Mouse (Mus musculus) CH12.LX (cell line): ENCODE measurements around the gene Rtp1.

Experiments
- CTCF ChIP-seq, 2 experiments: IDR thresholded peaks in 1 of 2; conservative IDR thresholded peaks in 1 of 2; 2 replicates each; pipeline ENCODE4 v1.5.1; 2011 to 2012; ENCODE audit warnings: low read depth in 2 of 2, low read length in 2 of 2, improper control_type of control experiment in 1 of 2, inconsistent platforms in 1 of 2, mild to moderate bottlenecking in 1 of 2, moderate library complexity in 1 of 2
- E2F4 ChIP-seq: IDR thresholded peaks from 2 replicates; pipeline ENCODE4 v1.6.1; 2011; ENCODE audit warnings: low read depth, low read length, improper control_type of control experiment; ENCODE audit not compliant: insufficient replicate concordance
- HCFC1 ChIP-seq: IDR thresholded peaks from 2 replicates; pipeline ENCODE4 v1.6.1; 2012; ENCODE audit warnings: low read depth, mild to moderate bottlenecking, inconsistent platforms, low read length, improper control_type of control experiment
- KAT2A ChIP-seq: IDR thresholded peaks from 2 replicates; pipeline ENCODE4 v1.6.1; 2012; ENCODE audit warnings: low read length, improper control_type of control experiment, inconsistent platforms; ENCODE audit not compliant: insufficient replicate concordance
- MEF2A ChIP-seq: IDR thresholded peaks from 2 replicates; pipeline ENCODE4 v1.6.1; 2014; ENCODE audit warnings: low read depth, mild to moderate bottlenecking, inconsistent platforms, low read length, improper control_type of control experiment, borderline replicate concordance
- USF2 ChIP-seq: conservative IDR thresholded peaks from 2 replicates; pipeline ENCODE4 v1.6.1; 2011; ENCODE audit warnings: low read depth, low read length, improper control_type of control experiment
- ZNF384 ChIP-seq: IDR thresholded peaks from 2 replicates; pipeline ENCODE4 v1.6.1; 2012; ENCODE audit warnings: low read depth, low read length, improper control_type of control experiment, inconsistent platforms

DNA sequence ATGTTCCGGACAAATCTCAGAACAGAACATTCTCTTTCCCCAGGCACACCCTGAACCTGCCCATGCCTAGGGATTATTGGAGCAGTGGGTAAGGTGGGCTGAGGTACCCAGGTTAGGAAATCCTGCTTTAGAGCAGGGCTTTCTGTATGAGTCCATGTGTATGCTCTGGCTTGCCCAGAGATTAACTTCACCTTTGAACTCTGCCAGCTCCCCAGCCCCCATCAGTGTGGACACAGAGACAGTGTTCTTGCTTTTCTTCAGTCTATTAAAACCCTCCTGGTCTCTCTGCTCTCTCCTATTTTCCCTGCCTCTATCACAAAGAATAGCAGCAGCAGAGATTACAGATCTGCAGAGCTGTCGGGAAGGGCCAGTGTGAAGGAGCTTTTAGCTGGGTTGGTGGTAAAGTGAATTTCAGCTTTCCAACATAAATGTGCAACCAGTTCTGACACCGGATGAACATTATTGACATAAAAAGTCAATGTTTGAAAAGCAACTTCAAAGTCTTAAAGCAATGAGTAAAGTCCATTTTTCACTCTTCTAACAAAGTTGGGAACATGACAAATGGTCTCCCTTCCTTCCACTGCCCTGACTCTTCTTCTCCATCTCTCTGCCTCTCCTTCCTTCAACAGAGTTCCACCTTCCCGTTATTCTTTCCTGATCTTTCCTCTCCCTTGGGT, 34.9 kb downstream of the Rtp1 start:
- no peak for TF ChIP-seq KAT2A
- TF ChIP-seq CTCF (conservative IDR thresholded peaks at IDR 0.05 in 1 of 2, IDR thresholded peaks at IDR 0.05 in 1 of 2; ENCODE audit: low read depth in 2 of 2, low read length in 2 of 2), result no peak
- no peak for TF ChIP-seq MEF2A
- TF ChIP-seq HCFC1, result no peak
- no peak for TF ChIP-seq USF2
- no peak for TF ChIP-seq E2F4
- no peak for TF ChIP-seq ZNF384
